Mouse (Mus musculus) cerebellum, adult 2 months (tissue): Measurements from ENCODE around the gene Zdhhc5.

ENCODE experiments used
- CTCF ChIP-seq: fragments of 200-500 bp; IDR thresholded peaks from 2 replicates; pipeline ENCODE4 v1.5.1; 2011; ENCODE audit warnings: low read depth, mild to moderate bottlenecking, control low read depth, low read length, moderate library complexity, borderline replicate concordance; ENCODE audit not compliant: insufficient read depth
- POLR2A ChIP-seq: fragments of 200-500 bp; IDR thresholded peaks from 2 replicates; pipeline ENCODE4 v1.6.1; 2011; ENCODE audit warnings: low read length, control low read depth, borderline replicate concordance; ENCODE audit not compliant: insufficient read depth

- TF ChIP-seq POLR2A, result peak; percentile 60; the same call in 1 of the 2 replicates
- no peak for TF ChIP-seq CTCF
These were observed 36.8 kb downstream of the Zdhhc5 start, which contains the start of the genes Gm28635 and Med19 for GRCm38 (mm10) chr2:84677968-84678880.
